Mouse (Mus musculus) bone marrow, adult 2 months (tissue): ENCODE measurements at regions not wholly inside any gene's neighbourhood (a gene's known extent, or its start where the extent isn't known, plus 50 kb on each side); places are given as distances from the start of the nearest gene placed in this dataset.

Experiments used
- CTCF ChIP-seq: fragments of 200-500 bp; IDR thresholded peaks from 2 replicates; pipeline ENCODE4 v1.5.1; 2011; ENCODE audit warnings: low read length, control low read depth; ENCODE audit not compliant: control insufficient read depth, insufficient read depth
- POLR2A ChIP-seq: fragments of 200-500 bp; IDR thresholded peaks from 2 replicates; pipeline ENCODE4 v1.6.1; 2011; ENCODE audit warnings: low read depth, mild to moderate bottlenecking, control low read depth, low read length, borderline replicate concordance; ENCODE audit not compliant: control insufficient read depth

GRCm38 (mm10) chr9:120674855-120675254 lies 103.6 kb downstream of the Rpl14 start:
- TF ChIP-seq CTCF = no peak
- TF ChIP-seq POLR2A = no peak
